Mouse (Mus musculus): ENCODE results near the gene Uhrf1.

DNA sequence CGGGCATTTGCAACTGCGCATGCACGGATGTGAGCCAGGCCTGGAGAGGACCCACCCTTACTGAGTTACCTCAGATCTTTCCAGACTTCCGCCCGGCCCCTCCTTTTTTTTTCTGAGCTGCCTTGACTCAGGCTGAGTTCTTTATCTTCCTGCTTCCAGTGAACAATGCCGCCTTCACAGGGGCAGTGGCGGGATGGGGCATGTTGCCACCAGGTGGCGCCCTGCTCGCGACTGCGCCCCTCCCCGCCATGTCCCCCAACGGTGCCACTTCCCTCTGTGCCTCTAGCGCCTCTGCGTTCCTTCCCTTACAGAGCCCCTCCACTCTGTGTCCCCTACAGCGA lies 12.0 kb upstream of the Uhrf1 start:
- peak; percentile 98 for TF ChIP-seq CTCF (IDR thresholded peaks at IDR 0.05; ENCODE audit: low read depth)
- 0 out of 2 replicates have a peak, but pooled peaks have one; percentile 21 for TF ChIP-seq EP300 (IDR thresholded peaks at IDR 0.05; ENCODE audit: low read depth)

Measured in liver, embryonic 14.5 days (tissue).